Comparison of ENCODE assay signal across 18 mouse cellular contexts in genomic region chr14:108976873-108977272, GRCm38 (mm10).
"Had no signal": no experiment of that assay in that cellular context is flagged by ENCODE, and none has a peak within 500 bp of the region (broad histone marks: within the 10 kb centered on the region; RNA-seq: fewer than 3 reads in every experiment).

No protein-coding gene starts in this region.

- H3K36me3 ChIP-seq: limb, embryonic 12.5 days; limb, embryonic 15.5 days; midbrain, embryonic 12.5 days; midbrain, embryonic 15.5 days; neural tube, embryonic 13.5 days had no signal

- ATAC-seq: liver, postnatal 0 days; lung, postnatal 0 days; midbrain, embryonic 15.5 days had no signal

- H3K27ac ChIP-seq: limb, embryonic 12.5 days; limb, embryonic 15.5 days; liver, embryonic 14.5 days; macrophage; midbrain, embryonic 12.5 days; midbrain, embryonic 15.5 days; neural tube, embryonic 13.5 days had no signal

- DNase-seq: kidney, adult 2 months; kidney, postnatal 10 days; kidney, postnatal 36 days; left cerebral cortex, postnatal 4 days; liver, postnatal 0 days; lung, embryonic 14.5 days; thymus, adult 18-20 months; thymus, postnatal 14 days; thymus, postnatal 4 days had no signal

- H3K4me3 ChIP-seq: limb, embryonic 12.5 days; limb, embryonic 15.5 days; midbrain, embryonic 12.5 days; midbrain, embryonic 15.5 days; neural tube, embryonic 13.5 days had no signal

- H3K27me3 ChIP-seq: limb, embryonic 12.5 days; limb, embryonic 15.5 days; midbrain, embryonic 12.5 days; midbrain, embryonic 15.5 days; neural tube, embryonic 13.5 days had no signal

- H3K4me2 ChIP-seq: limb, embryonic 12.5 days; limb, embryonic 15.5 days; liver, embryonic 11.5 days; lung, embryonic 14.5 days; midbrain, embryonic 12.5 days; midbrain, embryonic 15.5 days; neural tube, embryonic 13.5 days had no signal

- H3K4me1 ChIP-seq: limb, embryonic 12.5 days; limb, embryonic 15.5 days; midbrain, embryonic 12.5 days; midbrain, embryonic 15.5 days; neural tube, embryonic 13.5 days had no signal

- H3K9me3 ChIP-seq: limb, embryonic 12.5 days; limb, embryonic 15.5 days; midbrain, embryonic 12.5 days; midbrain, embryonic 15.5 days; neural tube, embryonic 13.5 days had no signal

- H3K9ac ChIP-seq: limb, embryonic 12.5 days; limb, embryonic 15.5 days; liver, embryonic 14.5 days; liver, postnatal 0 days; lung, embryonic 14.5 days; midbrain, embryonic 12.5 days; midbrain, embryonic 15.5 days; neural tube, embryonic 13.5 days had no signal
